Mouse (Mus musculus): ENCODE measurements around the gene Stxbp4. TPM values are rescaled to one million over a fixed set of nuclear protein-coding genes. Genes with fewer than 3 reads are reported as not detected.

Gene Stxbp4
- polyA plus RNA-seq, 1 experiment from 2014 or later, result 37.6 TPM

DNA sequence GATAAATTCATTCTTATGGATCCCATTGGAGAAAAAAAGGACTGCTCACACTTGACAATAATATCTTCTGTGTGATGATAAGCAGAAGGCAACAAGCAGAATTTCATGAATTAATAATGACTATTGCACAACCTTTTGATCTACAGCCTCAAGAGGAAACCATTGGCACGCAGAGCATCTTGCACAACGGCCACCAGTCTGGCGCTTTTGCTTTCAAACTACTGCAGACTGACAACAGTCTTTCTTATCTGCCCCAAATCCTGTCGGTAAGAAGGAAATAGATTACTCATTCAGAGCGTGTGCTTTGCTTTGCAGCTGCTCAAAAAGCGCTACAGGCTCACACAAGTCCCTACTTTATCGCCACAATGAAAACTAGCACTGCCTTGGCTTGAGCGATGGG lies 51.7 kb downstream of the Stxbp4 start:
- no peak for ATAC-seq (ENCODE audit: low FRiP score)
- H3K4me2 ChIP-seq (replicated peaks), result no peak overlapping the region
- WGBS, result 92% methylated on average over 8 of the region's 8 CpGs

DNA sequence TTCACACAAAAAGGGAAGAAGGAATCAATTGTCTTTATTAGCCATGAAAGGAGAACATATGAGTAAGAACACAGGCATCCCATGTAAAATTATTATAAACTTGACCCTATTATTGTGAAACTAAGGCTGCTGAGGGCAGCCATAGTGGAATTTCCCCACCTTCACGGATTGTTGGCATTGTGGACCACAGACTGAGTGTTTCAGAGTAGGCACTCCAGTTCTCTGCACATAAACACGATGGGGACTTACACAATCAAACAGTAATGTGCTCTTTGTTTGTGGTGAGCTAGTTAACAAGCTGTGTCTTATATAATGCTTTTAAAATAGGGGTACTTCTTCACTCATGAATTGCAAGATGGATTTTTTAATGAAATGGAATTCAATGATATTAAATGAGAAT lies 52.1 kb downstream of the Stxbp4 start:
- no peak overlapping the region for H3K4me2 ChIP-seq (replicated peaks)
- H3K27me3 ChIP-seq, result no peaks in the 10 kb centered on the region
- H3K36me3 ChIP-seq, result peaks cover 27% of the 10 kb centered on the region
- no peak overlapping the region for H3K27ac ChIP-seq
- no peaks in the 10 kb centered on the region for H3K4me1 ChIP-seq
- H3K4me3 ChIP-seq, result no peak overlapping the region
- no peak overlapping the region for H3K9ac ChIP-seq
- ATAC-seq (ENCODE audit: low FRiP score), result no peak
- H3K9me3 ChIP-seq (replicated peaks), result 0 out of 2 replicates have a peak, but pooled peaks cover 7% of the 10 kb centered on the region
- 99% methylated on average over 2 of the region's 2 CpGs for WGBS

More for the DNA sequence above, 51.7 kb downstream of the Stxbp4 start:
- H3K27me3 ChIP-seq, result no peaks in the 10 kb centered on the region
- no peaks in the 10 kb centered on the region for H3K4me1 ChIP-seq
- 0 out of 2 replicates have a peak, but pooled peaks cover 9% of the 10 kb centered on the region for H3K9me3 ChIP-seq (replicated peaks)
- H3K9ac ChIP-seq, result no peak overlapping the region
- no peak overlapping the region for H3K4me3 ChIP-seq
- peaks cover 31% of the 10 kb centered on the region for H3K36me3 ChIP-seq
- H3K27ac ChIP-seq, result no peak overlapping the region

- no peak for ATAC-seq (ENCODE audit: low FRiP score)
- Histone ChIP-seq H3K9me3 (replicated peaks) (no peaks in the 10 kb centered on the region), H3K4me2 (replicated peaks) (no peak overlapping the region), H3K4me1 (no peaks in the 10 kb centered on the region), H3K27ac (no peak overlapping the region), H3K9ac (no peak overlapping the region), H3K27me3 (no peaks in the 10 kb centered on the region), H3K4me3 (no peak overlapping the region), H3K36me3 (peaks cover 23% of the 10 kb centered on the region)
- WGBS, result 91% methylated on average over 7 of the region's 7 CpGs
Measured at GRCm38 (mm10) chr11:90577057-90577780, 60.7 kb downstream of the Stxbp4 start.

DNA sequence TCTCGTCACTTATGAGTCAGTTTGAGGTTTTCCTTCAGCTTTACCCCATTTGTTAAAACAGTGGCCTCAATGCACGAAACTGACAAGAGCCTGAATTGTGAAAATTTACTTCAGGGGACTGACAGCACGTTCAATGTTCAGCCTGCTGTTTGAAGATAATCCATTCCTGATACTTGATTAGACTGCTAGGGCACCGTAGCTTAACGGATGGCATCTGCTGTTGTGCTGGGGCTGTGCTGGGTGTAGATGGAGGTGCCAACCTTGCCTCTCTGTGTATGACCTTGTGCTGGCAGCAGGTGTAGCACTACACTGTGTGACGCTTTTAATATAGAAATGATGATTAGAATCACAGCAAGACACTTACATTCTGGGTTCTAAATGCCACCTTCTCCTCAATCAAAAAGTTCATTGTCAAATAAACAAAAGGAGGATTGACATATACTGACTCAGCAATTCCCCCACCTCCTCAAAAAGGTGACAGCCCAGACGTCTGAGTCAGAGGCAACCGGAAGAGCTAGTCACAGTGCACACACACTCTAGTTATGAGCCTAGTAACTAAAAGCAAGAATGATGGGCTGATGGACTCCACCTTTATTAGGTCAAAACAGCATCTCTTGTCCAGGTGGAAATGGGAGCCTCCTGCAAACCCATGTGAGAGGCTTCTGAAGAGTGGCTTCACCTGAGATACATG lies 61.5 kb downstream of the Stxbp4 start:
- 92% methylated on average over 8 of the region's 8 CpGs for WGBS
- no peak overlapping the region for H3K9ac ChIP-seq
- no peak overlapping the region for H3K4me2 ChIP-seq (replicated peaks)
- no peaks in the 10 kb centered on the region for H3K4me1 ChIP-seq
- no peaks in the 10 kb centered on the region for H3K9me3 ChIP-seq (replicated peaks)
- no peak for ATAC-seq (ENCODE audit: low FRiP score)
- H3K27ac ChIP-seq, result no peak overlapping the region
- no peak overlapping the region for H3K4me3 ChIP-seq
- H3K27me3 ChIP-seq, result no peaks in the 10 kb centered on the region
- peaks cover 26% of the 10 kb centered on the region for H3K36me3 ChIP-seq

- H3K9me3 ChIP-seq (replicated peaks), result no peaks in the 10 kb centered on the region
- H3K4me3 ChIP-seq, result no peak overlapping the region
- ATAC-seq (ENCODE audit: low FRiP score), result no peak
- no peaks in the 10 kb centered on the region for H3K27me3 ChIP-seq
- H3K9ac ChIP-seq, result no peak overlapping the region
- H3K4me1 ChIP-seq, result no peaks in the 10 kb centered on the region
- H3K36me3 ChIP-seq, result peaks cover 26% of the 10 kb centered on the region
- 95% methylated on average over 7 of the region's 7 CpGs for WGBS
- H3K4me2 ChIP-seq (replicated peaks), result no peak overlapping the region
- no peak overlapping the region for H3K27ac ChIP-seq
Measured at GRCm38 (mm10) chr11:90575491-90576048, 62.3 kb downstream of the Stxbp4 start.

DNA sequence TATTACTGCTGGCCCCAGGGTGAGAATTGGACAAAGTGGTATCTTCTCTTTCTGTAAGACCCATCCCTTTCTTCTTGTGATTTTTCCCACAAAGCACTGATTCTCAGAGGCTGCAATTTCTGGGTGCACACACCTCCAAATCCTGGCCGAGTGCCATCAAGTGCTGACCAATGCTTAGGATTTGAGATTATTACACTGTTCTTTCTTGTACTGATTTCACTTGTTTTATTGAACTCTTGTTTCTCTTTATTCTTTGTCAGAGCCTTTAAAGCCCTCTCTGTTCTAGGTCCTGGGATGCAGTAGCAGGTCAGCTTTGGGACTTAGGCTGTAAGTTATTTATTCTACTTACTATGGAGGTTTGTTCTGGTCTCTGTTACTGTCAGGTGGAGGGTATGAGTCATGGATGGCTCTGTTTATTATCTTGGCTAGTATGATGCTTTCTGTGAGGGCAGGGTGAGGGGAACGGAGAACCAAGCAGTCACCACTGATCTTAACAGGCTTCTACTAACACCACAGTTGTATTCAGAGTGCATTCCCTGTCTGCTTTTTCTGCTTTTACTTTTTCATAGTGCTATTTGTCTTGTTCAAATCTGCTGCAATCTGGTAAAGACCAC lies 67.1 kb downstream of the Stxbp4 start:
- Histone ChIP-seq H3K4me2 (replicated peaks) (no peak overlapping the region), H3K27ac (no peak overlapping the region), H3K27me3 (no peaks in the 10 kb centered on the region), H3K9me3 (replicated peaks) (no peaks in the 10 kb centered on the region), H3K4me1 (no peaks in the 10 kb centered on the region), H3K9ac (no peak overlapping the region), H3K36me3 (peaks cover 26% of the 10 kb centered on the region), H3K4me3 (no peak overlapping the region)
- 88% methylated on average over 2 of the region's 2 CpGs for WGBS
- no peak for ATAC-seq (ENCODE audit: low FRiP score)

GRCm38 (mm10) chr11:90558359-90559047 lies 79.4 kb downstream of the Stxbp4 start:
- H3K4me3 ChIP-seq, result no peak overlapping the region
- H3K4me2 ChIP-seq (replicated peaks), result no peak overlapping the region
- H3K9me3 ChIP-seq (replicated peaks), result no peaks in the 10 kb centered on the region
- 85% methylated on average over 9 of the region's 9 CpGs for WGBS
- H3K27me3 ChIP-seq, result no peaks in the 10 kb centered on the region
- H3K4me1 ChIP-seq, result no peaks in the 10 kb centered on the region
- peaks cover 6% of the 10 kb centered on the region; the same call in 1 of the 2 replicates for H3K36me3 ChIP-seq
- H3K9ac ChIP-seq, result no peak overlapping the region
- ATAC-seq (ENCODE audit: low FRiP score), result no peak; the same call in 1 of the 2 replicates
- no peak overlapping the region for H3K27ac ChIP-seq

- no peak for ATAC-seq (ENCODE audit: low FRiP score)
- H3K4me3 ChIP-seq, result no peak overlapping the region
- peaks cover 5% of the 10 kb centered on the region for H3K27me3 ChIP-seq
- H3K9me3 ChIP-seq (replicated peaks), result no peaks in the 10 kb centered on the region
- H3K4me1 ChIP-seq, result no peaks in the 10 kb centered on the region
- peaks cover 3% of the 10 kb centered on the region; the same call in 1 of the 2 replicates for H3K36me3 ChIP-seq
- WGBS, result 87% methylated on average over 4 of the region's 4 CpGs
- no peak overlapping the region for H3K4me2 ChIP-seq (replicated peaks)
- H3K27ac ChIP-seq, result no peak overlapping the region
- no peak overlapping the region for H3K9ac ChIP-seq
Measured at GRCm38 (mm10) chr11:90556517-90556916, 81.4 kb downstream of the Stxbp4 start.

DNA sequence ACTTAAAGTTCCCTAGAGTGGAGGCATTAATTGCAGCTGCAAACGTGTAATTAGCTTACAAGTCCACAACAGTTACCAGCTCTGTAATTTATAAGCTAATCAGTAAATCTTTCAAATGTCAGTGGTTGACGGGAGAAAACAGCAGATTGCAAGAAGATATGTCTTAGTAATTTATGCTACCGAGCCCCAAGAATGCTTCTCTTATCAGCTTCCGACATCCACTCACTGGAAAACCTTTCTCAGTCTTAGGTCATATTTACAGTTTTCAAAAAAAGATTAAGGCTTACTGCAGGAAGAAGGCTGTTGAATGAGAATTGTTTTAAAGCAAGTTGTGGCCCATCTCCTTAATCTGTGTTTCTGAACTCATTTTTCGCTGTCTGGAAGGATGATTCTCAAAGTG lies 83.9 kb downstream of the Stxbp4 start:
- peaks cover 28% of the 10 kb centered on the region for H3K27me3 ChIP-seq

GRCm38 (mm10) chr11:90552303-90553201 lies 85.3 kb downstream of the Stxbp4 start:
- no peaks in the 10 kb centered on the region for H3K9me3 ChIP-seq (replicated peaks)
- 60% methylated on average over 18 of the region's 18 CpGs for WGBS
- peaks cover 8% of the 10 kb centered on the region; the same call in 1 of the 2 replicates for H3K4me1 ChIP-seq
- H3K4me3 ChIP-seq, result no peak overlapping the region
- no peaks in the 10 kb centered on the region for H3K36me3 ChIP-seq
- H3K27ac ChIP-seq, result 0 out of 2 replicates have a peak overlapping the region, but pooled peaks have one; percentile 18
- no peak for ATAC-seq (ENCODE audit: low FRiP score)
- H3K4me2 ChIP-seq (replicated peaks), result no peak overlapping the region
- H3K9ac ChIP-seq, result no peak overlapping the region
- peaks cover 28% of the 10 kb centered on the region for H3K27me3 ChIP-seq

More for the DNA sequence above, 83.9 kb downstream of the Stxbp4 start:
- no peaks in the 10 kb centered on the region for H3K4me1 ChIP-seq
- no peaks in the 10 kb centered on the region for H3K36me3 ChIP-seq
- 79% methylated on average over 5 of the region's 5 CpGs for WGBS
- no peak overlapping the region for H3K4me3 ChIP-seq
- no peak for ATAC-seq (ENCODE audit: low FRiP score)
- no peak overlapping the region for H3K9ac ChIP-seq
- H3K4me2 ChIP-seq (replicated peaks), result no peak overlapping the region
- H3K9me3 ChIP-seq (replicated peaks), result no peaks in the 10 kb centered on the region
- H3K27ac ChIP-seq, result no peak overlapping the region

- ATAC-seq (ENCODE audit: low FRiP score), result peak; percentile 77
- no peak overlapping the region for H3K27ac ChIP-seq
Measured at GRCm38 (mm10) chr11:90548560-90548959, 89.3 kb downstream of the Stxbp4 start.

More at GRCm38 (mm10) chr11:90548560-90548959, 89.3 kb downstream of the Stxbp4 start:
- Histone ChIP-seq H3K4me3 (no peak overlapping the region), H3K9ac (no peak overlapping the region), H3K27me3 (peaks cover 36% of the 10 kb centered on the region), H3K36me3 (peaks cover 5% of the 10 kb centered on the region; the same call in 1 of the 2 replicates), H3K9me3 (replicated peaks) (0 out of 2 replicates have a peak, but pooled peaks cover 5% of the 10 kb centered on the region), H3K4me1 (peaks cover 8% of the 10 kb centered on the region; the same call in 1 of the 2 replicates), H3K4me2 (replicated peaks) (no peak overlapping the region)
- WGBS, result 21% methylated on average over 13 of the region's 13 CpGs
